In the genomic region with DNA sequence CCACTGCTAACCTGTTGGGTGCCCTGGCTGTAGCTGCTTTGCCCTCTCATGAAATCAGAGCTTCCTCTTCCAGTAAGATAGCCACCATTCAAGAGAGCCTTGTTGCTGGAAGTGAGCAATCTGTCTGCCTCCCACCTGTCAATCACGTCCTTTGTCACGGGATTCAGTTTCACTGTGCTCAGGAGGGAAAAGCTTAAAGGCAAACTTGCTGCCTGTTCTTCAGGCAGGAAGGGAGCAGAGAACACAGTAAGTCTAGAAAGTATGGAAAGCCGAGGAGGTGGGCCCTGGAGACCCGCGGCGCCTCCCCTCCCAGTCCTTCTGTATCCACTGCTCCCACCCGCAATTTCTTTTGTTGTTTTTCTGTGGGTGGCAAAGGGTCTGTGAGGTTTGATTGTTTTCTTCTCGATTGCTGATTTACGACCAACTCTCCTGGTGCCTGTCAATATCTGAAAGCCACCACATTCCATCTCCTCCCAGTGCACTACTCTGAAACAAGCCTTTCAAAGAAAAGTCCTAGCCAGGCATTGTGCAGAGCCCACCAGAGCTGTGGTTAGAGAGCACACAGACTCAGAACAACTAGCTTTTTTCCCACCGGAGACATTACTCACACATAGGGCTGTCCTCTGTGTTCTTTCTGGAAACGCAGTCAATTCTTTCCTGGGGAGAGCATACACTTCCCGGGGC, we compare ENCODE assay signal across 9 mouse cellular contexts.
A peak's percentile ranks its signal among the peaks of the same experiment; 100 is the strongest.
DNase-seq lines count a peak whose midpoint lies in the region; ATAC-seq and TF ChIP-seq lines count a peak whose summit lies in the region.
"Had no signal": no experiment of that assay in that cellular context is flagged by ENCODE, and none has a peak within 500 bp of the region (broad histone marks: within the 10 kb centered on the region; RNA-seq: fewer than 3 reads in every experiment).

No protein-coding gene starts in this region.

- H3K4me2 ChIP-seq in stomach, embryonic 14.5 days (replicated peaks; ENCODE audit: low read depth, low read length): 0 out of 2 replicates have a peak overlapping the region, but pooled peaks have one; percentile 2
- H3K4me2 ChIP-seq in stomach, postnatal 0 days (replicated peaks; ENCODE audit: low read depth): no peak overlapping the region
- peak overlapping the region; percentile 55 for H3K4me2 ChIP-seq in forebrain, embryonic 12.5 days
- H3K4me2 ChIP-seq in limb, embryonic 14.5 days (replicated peaks; ENCODE audit: low read depth, low read length, severe bottlenecking): peak overlapping the region; percentile 42

- DNase-seq in stomach, postnatal 0 days (ENCODE audit: low spot score): no peak
- no peak for DNase-seq in limb, embryonic 14.5 days (ENCODE audit: low spot score)
- DNase-seq in retina, embryonic 14.5 days (ENCODE audit: low spot score): peak; percentile 45
- DNase-seq in gastrocnemius, adult 8-10 months (ENCODE audit: low spot score in 2 of 2): no peak
- DNase-seq in urinary bladder, postnatal 14 days (ENCODE audit: low spot score): no peak
- DNase-seq in ovary, postnatal 14 days (ENCODE audit: low spot score): no peak
- DNase-seq: layer of hippocampus, adult 9-11 months had no signal

- H3K27ac ChIP-seq in stomach, embryonic 14.5 days (ENCODE audit: low read length): no peak overlapping the region
- no peak overlapping the region for H3K27ac ChIP-seq in stomach, postnatal 0 days (replicated peaks)
- H3K27ac ChIP-seq in forebrain, embryonic 12.5 days: peak overlapping the region; percentile 53
- no peak overlapping the region for H3K27ac ChIP-seq in limb, embryonic 14.5 days (replicated peaks; ENCODE audit: low read depth, low read length)

- no peak overlapping the region for H3K9ac ChIP-seq in stomach, embryonic 14.5 days (replicated peaks; ENCODE audit: low read depth, low read length)
- no peak overlapping the region for H3K9ac ChIP-seq in stomach, postnatal 0 days (ENCODE audit: low read length)
- peak overlapping the region; percentile 44 for H3K9ac ChIP-seq in forebrain, embryonic 12.5 days
- H3K9ac ChIP-seq in limb, embryonic 14.5 days (ENCODE audit: low read depth, low read length, severe bottlenecking): peak overlapping the region; percentile 21; the same call in 1 of the 2 replicates

- no peaks in the 10 kb centered on the region for H3K4me1 ChIP-seq in stomach, embryonic 14.5 days (ENCODE audit: control insufficient read depth, insufficient read depth, low read length)
- no peaks in the 10 kb centered on the region for H3K4me1 ChIP-seq in stomach, postnatal 0 days (replicated peaks; ENCODE audit: control insufficient read depth, insufficient read depth)
- H3K4me1 ChIP-seq in forebrain, embryonic 12.5 days: peaks cover 51% of the 10 kb centered on the region
- peaks cover 9% of the 10 kb centered on the region for H3K4me1 ChIP-seq in limb, embryonic 14.5 days (ENCODE audit: control insufficient read depth, insufficient read depth, low read length)

- H3K27me3 ChIP-seq in stomach, embryonic 14.5 days (ENCODE audit: control insufficient read depth, insufficient read depth, low read length): no peaks in the 10 kb centered on the region
- no peaks in the 10 kb centered on the region for H3K27me3 ChIP-seq in stomach, postnatal 0 days (ENCODE audit: control insufficient read depth, insufficient read depth, low read length)
- peaks cover 25% of the 10 kb centered on the region; the same call in 1 of the 2 replicates for H3K27me3 ChIP-seq in forebrain, embryonic 12.5 days
- H3K27me3 ChIP-seq in limb, embryonic 14.5 days (ENCODE audit: control insufficient read depth, insufficient read depth, low read length): no peaks in the 10 kb centered on the region

- H3K4me3 ChIP-seq in stomach, embryonic 14.5 days (ENCODE audit: low read depth, low read length): no peak overlapping the region
- H3K4me3 ChIP-seq in stomach, postnatal 0 days (ENCODE audit: low read depth, low read length): no peak overlapping the region
- H3K4me3 ChIP-seq in forebrain, embryonic 12.5 days (replicated peaks): peak overlapping the region; percentile 27
- peak overlapping the region; percentile 14 for H3K4me3 ChIP-seq in limb, embryonic 14.5 days (replicated peaks; ENCODE audit: low read length)

- H3K9me3 ChIP-seq in stomach, embryonic 14.5 days (ENCODE audit: control insufficient read depth, low read depth, low read length): no peaks in the 10 kb centered on the region
- no peaks in the 10 kb centered on the region for H3K9me3 ChIP-seq in stomach, postnatal 0 days (ENCODE audit: control insufficient read depth, low read length)
- H3K9me3 ChIP-seq in forebrain, embryonic 12.5 days: no peaks in the 10 kb centered on the region
- H3K9me3 ChIP-seq in limb, embryonic 14.5 days (ENCODE audit: control insufficient read depth, low read length): no peaks in the 10 kb centered on the region

- no peak for TF ChIP-seq POLR2A in limb, embryonic 14.5 days (IDR thresholded peaks at IDR 0.05; ENCODE audit: borderline replicate concordance, extremely low read depth, insufficient read depth, insufficient read length)

- TF ChIP-seq EP300 in stomach, postnatal 0 days (optimal IDR thresholded peaks at IDR 0.05): no peak

- 31% methylated on average over 12 of the region's 12 CpGs for WGBS in stomach, embryonic 14.5 days
- 37% methylated on average over 12 of the region's 12 CpGs for WGBS in stomach, postnatal 0 days
- 12% methylated on average over 12 of the region's 12 CpGs for WGBS in forebrain, embryonic 12.5 days
- WGBS in limb, embryonic 14.5 days: 21% methylated on average over 12 of the region's 12 CpGs

- no peak for TF ChIP-seq CTCF in stomach, postnatal 0 days (IDR thresholded peaks at IDR 0.05; ENCODE audit: low read depth)

- ATAC-seq in stomach, embryonic 14.5 days (ENCODE audit: insufficient number of reproducible peaks, insufficient read depth, low FRiP score, low read depth): no peak
- ATAC-seq in stomach, postnatal 0 days (ENCODE audit: low FRiP score, low TSS enrichment): no peak
- ATAC-seq in forebrain, embryonic 12.5 days (ENCODE audit: low FRiP score): no peak
- ATAC-seq in limb, embryonic 14.5 days (ENCODE audit: low FRiP score, low read depth): peak; percentile 50; the same call in 1 of the 2 replicates

- H3K36me3 ChIP-seq in stomach, embryonic 14.5 days (ENCODE audit: control insufficient read depth, insufficient read depth, low read length): no peaks in the 10 kb centered on the region
- no peaks in the 10 kb centered on the region for H3K36me3 ChIP-seq in stomach, postnatal 0 days (ENCODE audit: control insufficient read depth, insufficient read depth, low read length)
- no peaks in the 10 kb centered on the region for H3K36me3 ChIP-seq in forebrain, embryonic 12.5 days (replicated peaks)
- H3K36me3 ChIP-seq in limb, embryonic 14.5 days (ENCODE audit: control insufficient read depth, insufficient read depth, low read length): no peaks in the 10 kb centered on the region

Comparison
In these comparisons a context has a peak if more than half of its experiments do, and no peak if none do; other contexts are left out.
1. H3K4me3 ChIP-seq: peak in forebrain, embryonic 12.5 days (single experiment) and limb, embryonic 14.5 days (single experiment); none in stomach, embryonic 14.5 days (single experiment) and stomach, postnatal 0 days (single experiment).
2. H3K9ac ChIP-seq: peak in forebrain, embryonic 12.5 days (single experiment) and limb, embryonic 14.5 days (single experiment); none in stomach, embryonic 14.5 days (single experiment) and stomach, postnatal 0 days (single experiment).